Mouse (Mus musculus) hindbrain, postnatal 0 days (tissue): ENCODE data around the gene Gm27027. TPM values are rescaled to one million over a fixed set of nuclear protein-coding genes. Genes with fewer than 3 reads are reported as not detected.

ENCODE experiments used
- ATAC-seq: fragments of 200-750 bp; cut with Nextera tagmentation; 2 replicates; pipeline ENCODE4 v1.8.0; 2017; ENCODE audit warnings: mild to moderate bottlenecking, moderate TSS enrichment, moderate library complexity
- DNase-seq: peaks from one replicate; pipeline ENCODE4 v3.0.0-alpha.2; 2015; ENCODE audit warnings: low spot score
- H3K27ac ChIP-seq: fragments of 300-500 bp; sonication (generic); 2 replicates; pipeline ENCODE4 v1.5.1; 2014; ENCODE audit warnings: mild to moderate bottlenecking
- H3K27me3 ChIP-seq: fragments of 300-500 bp; sonication (generic); 2 replicates; pipeline ENCODE4 v1.6.1; 2014; ENCODE audit warnings: low read length, mixed read lengths; ENCODE audit not compliant: insufficient read depth
- H3K36me3 ChIP-seq: fragments of 300-500 bp; sonication (generic); 2 replicates; pipeline ENCODE4 v1.6.1; 2014; ENCODE audit warnings: low read length, mixed read lengths; ENCODE audit not compliant: insufficient read depth
- H3K4me1 ChIP-seq: fragments of 300-500 bp; sonication (generic); 2 replicates; pipeline ENCODE4 v1.6.1; 2014; ENCODE audit warnings: antibody characterized with exemption, low read length, mixed read lengths; ENCODE audit not compliant: insufficient read depth
- H3K4me2 ChIP-seq: fragments of 300-500 bp; sonication (generic); 2 replicates; pipeline ENCODE4 v1.6.1; 2014; ENCODE audit warnings: low read depth, mild to moderate bottlenecking, low read length, moderate library complexity, mixed read lengths
- H3K4me3 ChIP-seq: fragments of 300-500 bp; sonication (generic); 2 replicates; pipeline ENCODE4 v1.5.1; 2014; ENCODE audit warnings: low read length
- H3K9ac ChIP-seq: fragments of 300-500 bp; sonication (generic); replicated peaks from 2 replicates; pipeline ENCODE4 v1.6.1; 2014; ENCODE audit warnings: mild to moderate bottlenecking, low read length, moderate library complexity, mixed read lengths
- H3K9me3 ChIP-seq: fragments of 300-500 bp; sonication (generic); 2 replicates; pipeline ENCODE4 v1.6.1; 2016; ENCODE audit warnings: low read length, mixed read lengths
- CTCF ChIP-seq: IDR thresholded peaks from 2 replicates; pipeline ENCODE4 v1.5.1; 2016; ENCODE audit warnings: antibody characterized with exemption, control low read depth, low read depth
- WGBS: fragments of 180-500 bp; shearing (Covaris S2); extraction: QIAGEN DNeasy Blood & Tissue Kit; methylation state at CpG from one replicate; pipeline ENCODE4 v1.1.7; 2014; 5-methylcytosine and 5-hydroxymethylcytosine counted together
- polyA plus RNA-seq: library from polyadenylated mRNA; unstranded; fragments of >200 nt; fragmentation: Nextera tagmentation; extraction: Ambion mirVana; gene quantifications from 2 replicates; pipeline ENCODE4 v1.2.1, GENCODE M21; 2015
- total RNA-seq: library from RNA; depleted of rRNA; stranded (reverse); fragments of >200 nt; gene quantifications from 2 replicates; pipeline ENCODE4 v1.2.3, GENCODE M21; 2014

The Gm27027 gene
- total and polyA plus RNA-seq, 2 experiments from 2014 or later, result not detected

GRCm38 (mm10) chr2:93956908-93957784, 39.0 kb downstream of the Gm27027 start, which contains the start of gene Gm13889:
Gene Gm13889 (minus strand): TSS chr2:93957201.
- peak within 1 kb of the TSS; percentile 78 for H3K4me3 ChIP-seq
- H3K27me3 ChIP-seq, result no peaks in the 10 kb centered on the region
- peak within 1 kb of the TSS; percentile 88 for H3K27ac ChIP-seq
- peak within 1 kb of the TSS; percentile 95 for H3K4me2 ChIP-seq
- 0 out of 2 replicates have a peak, but pooled peaks have one; percentile 1 for TF ChIP-seq CTCF
- DNase-seq, result peak; percentile 88
- 2% methylated on average over 40 of the region's 62 CpGs for WGBS
- peak; percentile 74 for ATAC-seq
- no peaks in the 10 kb centered on the region for H3K9me3 ChIP-seq
- H3K9ac ChIP-seq, result peak within 1 kb of the TSS; percentile 86
- H3K36me3 ChIP-seq, result no peaks in the 10 kb centered on the region
- no peaks in the 10 kb centered on the region; the same call in 1 of the 2 replicates for H3K4me1 ChIP-seq

GRCm38 (mm10) chr2:93956331-93956801, 39.8 kb downstream of the Gm27027 start:
- no peaks in the 10 kb centered on the region for H3K4me1 ChIP-seq
- peak overlapping the region; percentile 86 for H3K9ac ChIP-seq
- H3K27ac ChIP-seq, result peak overlapping the region; percentile 88
- H3K9me3 ChIP-seq, result no peaks in the 10 kb centered on the region
- no peaks in the 10 kb centered on the region for H3K27me3 ChIP-seq
- H3K4me3 ChIP-seq, result peak overlapping the region; percentile 78
- no peaks in the 10 kb centered on the region for H3K36me3 ChIP-seq
- peak overlapping the region; percentile 95 for H3K4me2 ChIP-seq
- TF ChIP-seq CTCF, result no peak
- ATAC-seq (peak; percentile 57), DNase-seq (peak; percentile 67)
- under 1% methylated on average over 42 of the region's 44 CpGs for WGBS

DNA sequence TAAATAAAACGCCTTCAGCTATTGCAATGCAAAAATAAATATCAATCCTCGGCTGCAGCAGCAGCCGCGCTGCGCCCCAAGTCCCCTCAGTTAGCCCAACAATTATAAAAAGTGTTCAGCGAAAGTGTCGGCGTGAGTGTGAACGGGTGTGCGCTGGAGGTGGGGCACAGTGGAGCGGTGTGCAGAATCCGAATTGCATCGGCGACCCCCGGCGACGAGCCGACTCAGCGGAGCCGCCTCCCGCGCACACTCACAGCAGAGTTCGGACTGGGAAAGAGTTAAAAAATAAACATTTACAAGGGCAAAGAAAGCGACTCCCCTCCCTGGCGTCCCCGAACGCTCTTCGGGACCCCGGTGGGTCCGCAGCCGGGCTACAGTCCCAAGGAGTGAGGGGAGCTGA, 40.3 kb downstream of the Gm27027 start:
- ATAC-seq, result peak; percentile 53

GRCm38 (mm10) chr2:93954781-93955578, 41.2 kb downstream of the Gm27027 start:
- Histone ChIP-seq H3K27ac (peak overlapping the region; percentile 88; the same call in 1 of the 2 replicates), H3K36me3 (no peaks in the 10 kb centered on the region), H3K9me3 (no peaks in the 10 kb centered on the region), H3K4me1 (no peaks in the 10 kb centered on the region), H3K9ac (peak overlapping the region; percentile 86), H3K27me3 (no peaks in the 10 kb centered on the region), H3K4me2 (peak overlapping the region; percentile 95), H3K4me3 (peak overlapping the region; percentile 78)
- DNase-seq (peak; percentile 47), ATAC-seq (peak; percentile 5; the same call in 1 of the 2 replicates)
- WGBS, result under 1% methylated on average over 32 of the region's 32 CpGs
- peak; percentile 28; the same call in 1 of the 2 replicates for TF ChIP-seq CTCF

More for the DNA sequence above, 40.3 kb downstream of the Gm27027 start:
- WGBS, result under 1% methylated on average over 31 of the region's 31 CpGs
- Histone ChIP-seq H3K9me3 (no peaks in the 10 kb centered on the region), H3K9ac (peak overlapping the region; percentile 86), H3K27ac (peak overlapping the region; percentile 88), H3K36me3 (no peaks in the 10 kb centered on the region), H3K4me3 (peak overlapping the region; percentile 78), H3K27me3 (no peaks in the 10 kb centered on the region), H3K4me1 (no peaks in the 10 kb centered on the region), H3K4me2 (peak overlapping the region; percentile 95)
- peak; percentile 47 for DNase-seq
- no peak for TF ChIP-seq CTCF

- Histone ChIP-seq H3K36me3 (no peaks in the 10 kb centered on the region), H3K4me2 (peak overlapping the region; percentile 95; the same call in 1 of the 2 replicates), H3K4me1 (no peaks in the 10 kb centered on the region), H3K27me3 (no peaks in the 10 kb centered on the region), H3K9ac (no peak overlapping the region), H3K9me3 (no peaks in the 10 kb centered on the region), H3K27ac (peak overlapping the region; percentile 88; the same call in 1 of the 2 replicates), H3K4me3 (no peak overlapping the region)
- TF ChIP-seq CTCF, result no peak
- DNase-seq, result no peak
- 71% methylated on average over 9 of the region's 9 CpGs for WGBS
- ATAC-seq, result no peak
Measured at GRCm38 (mm10) chr2:93953726-93954125, 42.4 kb downstream of the Gm27027 start.

DNA sequence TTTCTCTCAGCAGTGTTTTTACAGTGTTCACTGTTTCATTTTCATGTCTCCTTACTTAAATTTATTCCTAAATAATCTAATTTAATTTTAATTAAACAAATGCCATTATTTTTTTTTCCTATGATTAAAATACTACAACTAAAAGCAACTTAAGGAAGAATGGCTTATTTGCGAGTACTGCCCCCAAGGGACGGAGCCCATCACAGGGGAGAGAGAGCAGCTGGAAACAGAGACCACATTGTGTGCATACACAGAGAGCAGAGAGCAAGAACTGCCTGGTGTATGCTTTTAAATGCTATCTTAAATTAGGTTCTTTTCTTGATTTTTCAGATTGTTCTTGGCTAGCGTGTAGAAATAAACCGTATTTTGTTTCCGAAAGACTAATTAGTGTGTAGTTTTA, 49.2 kb downstream of the Gm27027 start:
- 0 out of 2 replicates have a peak, but pooled peaks cover 7% of the 10 kb centered on the region for H3K9me3 ChIP-seq

More for the DNA sequence above, 49.2 kb downstream of the Gm27027 start:
- TF ChIP-seq CTCF, result no peak
- H3K4me3 ChIP-seq, result no peak overlapping the region
- H3K27me3 ChIP-seq, result no peaks in the 10 kb centered on the region
- H3K27ac ChIP-seq, result no peak overlapping the region
- WGBS, result 60% methylated on average over 5 of the region's 5 CpGs
- ATAC-seq (no peak), DNase-seq (no peak)
- no peak overlapping the region for H3K9ac ChIP-seq
- H3K4me1 ChIP-seq, result no peaks in the 10 kb centered on the region
- H3K4me2 ChIP-seq, result no peak overlapping the region
- no peaks in the 10 kb centered on the region for H3K36me3 ChIP-seq
